Mouse (Mus musculus): ENCODE results near the gene Wbp11.

The Wbp11 gene

DNA sequence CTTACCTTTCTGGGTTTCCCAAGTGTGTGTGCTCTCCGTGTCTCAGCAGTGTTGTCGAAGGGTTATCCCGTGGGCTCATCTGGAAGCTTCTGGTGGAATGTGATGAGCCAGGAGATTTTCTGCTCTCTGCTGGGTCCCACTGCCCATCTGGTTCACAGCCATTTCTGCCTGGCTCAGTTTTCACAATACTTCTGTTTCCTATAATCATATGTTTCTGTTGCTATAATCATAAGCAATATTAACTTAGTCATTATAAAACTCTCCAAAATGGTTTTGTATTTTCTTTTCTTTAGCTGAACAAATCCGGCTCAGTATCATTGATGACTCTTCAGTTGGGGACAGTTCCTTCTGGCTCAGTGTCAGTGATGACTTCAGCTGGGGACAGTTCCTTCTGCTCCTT, 7.3 kb upstream of the Wbp11 start, which contains the start of gene Smco3:
Gene Smco3, minus strand, starts transcription at position 101 of the 400 bp plus-strand sequence.
- DNase-seq = no peak

- no peak for DNase-seq
Observed at GRCm38 (mm10) chr6:136831712-136832111, 3.7 kb upstream of the Wbp11 start.

- no peak for DNase-seq
Observed at GRCm38 (mm10) chr6:136828681-136829080, 648 bp upstream of the Wbp11 start.

DNA sequence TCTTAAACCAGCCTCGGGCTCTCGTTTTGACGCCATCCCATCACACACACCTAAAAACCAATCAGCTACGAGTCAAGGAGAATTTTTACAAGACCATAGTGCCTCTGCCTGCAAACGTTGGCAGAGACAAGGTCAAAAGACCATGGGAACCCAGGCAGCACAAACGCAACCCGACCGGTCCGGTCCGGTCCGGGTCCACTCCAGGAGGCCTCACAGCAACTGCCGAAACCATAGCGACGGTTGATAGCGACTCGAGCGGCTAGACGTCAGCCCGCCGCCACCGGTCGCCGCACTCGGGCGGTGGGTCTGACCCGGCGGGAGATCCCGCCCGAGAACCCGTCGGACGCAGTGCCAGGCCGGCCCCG, 535 bp downstream of the Wbp11 start, which contains the start of gene BC049715:
Gene BC049715, plus strand, starts transcription at position 111 of the 365 bp plus-strand sequence.
- DNase-seq = no peak

DNA sequence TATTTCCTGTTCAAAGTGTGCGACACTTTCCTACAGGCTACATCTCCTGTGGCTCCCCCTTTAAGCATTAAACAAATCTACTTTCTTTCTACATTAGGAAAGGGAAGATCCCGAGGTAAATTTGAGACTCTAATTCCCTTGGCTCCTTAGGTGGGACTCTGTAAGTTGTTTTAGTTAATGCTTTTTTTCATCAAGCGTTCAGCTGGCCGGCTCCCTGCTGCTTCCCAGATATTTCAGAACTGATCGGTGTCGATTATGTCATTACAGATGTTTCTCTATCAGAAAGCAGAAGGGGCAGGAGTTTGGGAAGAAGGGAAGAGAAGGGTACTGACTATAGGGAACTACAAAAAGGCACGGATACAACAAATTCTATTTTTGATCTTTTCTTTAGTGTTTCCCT, 917 bp downstream of the Wbp11 start:
- DNase-seq = no peak

DNA sequence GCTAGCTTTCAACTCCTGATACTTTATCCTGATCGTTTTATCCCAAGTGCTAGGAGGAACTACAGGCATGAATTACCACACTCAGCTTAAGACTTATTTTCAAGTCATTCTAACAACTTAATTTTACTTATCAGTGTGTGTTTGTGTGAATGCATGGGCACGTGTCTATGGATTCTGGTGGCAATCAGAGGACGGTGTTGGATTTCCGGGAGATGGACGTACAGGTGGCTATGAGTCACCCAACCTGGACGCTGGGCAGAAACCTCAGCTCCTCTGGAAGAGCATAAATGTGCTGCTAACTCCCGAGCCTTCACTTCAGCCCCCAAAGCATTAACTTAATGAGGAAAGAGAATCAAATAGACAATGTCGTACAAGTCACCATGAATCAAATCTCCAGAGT, 3.0 kb downstream of the Wbp11 start:
- no peak for DNase-seq

DNA sequence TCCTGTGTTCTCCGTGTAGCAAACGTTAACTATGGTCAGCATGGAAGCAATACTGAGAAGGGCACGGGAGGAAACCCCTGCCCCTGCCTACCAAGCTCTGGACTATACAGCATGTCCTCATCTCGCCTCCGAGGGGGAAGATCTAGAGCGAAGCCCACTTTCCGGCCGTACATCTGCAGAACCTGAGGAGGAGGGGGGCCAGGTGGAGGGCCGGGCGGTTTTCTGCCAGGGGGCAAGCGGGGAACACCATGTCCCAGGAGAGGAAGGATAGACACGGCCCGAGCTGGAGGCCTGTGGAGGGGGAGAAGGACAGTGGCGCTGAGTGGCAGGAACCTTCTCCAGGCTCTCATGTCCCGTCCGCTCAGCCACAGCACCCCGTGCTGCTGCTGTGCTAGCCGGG, 6.9 kb downstream of the Wbp11 start:
- no peak for DNase-seq

DNA sequence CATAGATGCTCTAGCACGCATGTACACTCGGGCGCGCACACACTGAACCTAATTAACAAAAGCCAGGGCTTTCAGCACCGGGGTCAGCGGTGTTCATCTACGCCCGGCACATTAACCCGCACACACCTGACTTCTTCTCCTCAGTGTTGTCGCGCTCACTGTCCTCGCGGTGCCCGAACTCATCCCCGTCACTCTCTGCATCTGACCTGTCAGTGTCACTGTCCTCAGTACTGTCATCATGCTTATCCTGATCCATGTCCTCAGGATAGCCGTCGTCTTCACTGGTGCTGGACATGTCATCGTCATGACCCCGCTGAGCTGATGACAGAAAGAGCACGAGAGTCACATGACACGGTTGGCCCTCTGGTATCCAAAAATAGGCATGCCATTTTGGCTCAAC, 7.7 kb downstream of the Wbp11 start:
- no peak for DNase-seq

DNA sequence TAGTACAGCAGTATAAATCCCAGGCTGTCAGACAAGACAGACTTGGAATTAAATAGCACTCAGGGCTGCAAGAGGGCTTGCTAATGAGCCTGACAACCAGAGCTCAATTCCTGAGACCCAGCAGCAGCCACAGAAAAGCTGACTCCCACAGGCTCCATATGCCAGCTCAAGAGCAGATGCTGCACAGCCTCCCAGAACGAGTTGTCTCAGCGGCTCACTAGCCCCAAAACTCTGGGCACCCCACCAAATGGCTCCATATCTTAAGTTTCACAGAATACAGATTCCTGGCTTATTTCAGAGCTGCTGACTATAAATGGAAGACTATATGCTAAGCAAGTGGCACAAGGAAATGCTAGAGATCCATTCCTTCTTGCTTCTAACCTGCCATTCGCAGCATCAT, 10.5 kb downstream of the Wbp11 start:
- DNase-seq = no peak

- DNase-seq = no peak
Observed at GRCm38 (mm10) chr6:136816826-136817225, 11.2 kb downstream of the Wbp11 start.

DNA sequence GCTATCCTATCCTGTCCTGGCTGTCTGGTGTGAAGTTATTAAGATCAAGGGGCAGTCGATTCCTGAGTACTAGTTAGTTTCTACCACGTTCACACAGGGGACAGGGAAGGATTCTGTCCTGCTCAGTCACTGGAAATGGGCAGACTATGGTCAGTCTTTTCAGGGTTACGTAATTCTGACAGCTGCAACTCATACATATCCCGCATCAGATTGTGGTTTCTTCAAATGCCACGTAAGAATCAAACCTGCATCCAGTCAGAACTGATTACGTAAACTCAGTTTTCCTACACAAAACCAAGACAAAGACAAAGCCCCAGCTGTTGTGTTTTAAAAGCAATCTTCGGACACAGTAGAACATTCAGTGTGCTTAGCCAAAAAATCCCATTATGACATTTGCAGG, 12.7 kb downstream of the Wbp11 start:
- DNase-seq = no peak

DNA sequence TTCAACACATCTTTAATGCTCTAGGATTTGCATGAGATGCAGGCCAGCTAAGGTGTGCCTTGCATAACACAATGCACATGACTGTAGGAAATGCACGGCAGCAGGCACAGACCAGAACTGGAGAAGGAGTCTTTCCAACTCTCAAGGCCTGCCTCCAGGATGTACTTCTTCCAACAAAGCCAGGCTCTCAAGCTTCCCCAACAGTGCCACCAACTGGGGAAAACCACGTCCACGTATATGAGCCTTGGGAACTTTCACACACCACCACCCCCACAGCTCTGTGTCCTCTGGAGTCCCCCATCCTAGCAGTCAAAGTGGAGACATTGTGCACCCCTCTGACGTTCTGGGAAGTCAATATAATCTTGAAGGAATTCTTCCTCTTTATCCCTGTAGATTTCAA, 14.9 kb downstream of the Wbp11 start:
- DNase-seq = no peak

- peak; percentile 63 for DNase-seq
Observed at GRCm38 (mm10) chr6:136811196-136811595, 16.8 kb downstream of the Wbp11 start.

DNA sequence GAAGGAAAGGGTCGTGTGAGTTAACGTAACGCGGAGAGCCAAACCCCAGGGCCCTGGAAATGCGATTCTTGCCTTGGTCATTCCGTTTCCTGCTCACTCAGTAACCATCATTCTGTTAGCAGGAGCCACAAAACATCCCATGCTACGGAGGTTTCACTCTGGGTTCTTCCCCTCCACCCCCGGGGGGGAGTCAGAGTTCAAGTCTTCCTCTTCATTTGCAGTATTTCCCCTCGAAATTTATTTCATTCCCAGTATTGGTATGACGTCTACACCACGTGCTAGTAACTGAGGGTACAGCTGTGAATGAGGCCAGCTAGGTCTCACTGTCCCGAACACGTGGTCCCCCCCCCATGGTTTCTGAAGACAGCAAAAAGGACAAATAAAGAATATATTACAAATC, 18.4 kb downstream of the Wbp11 start:
- DNase-seq = no peak

- DNase-seq = no peak
Observed at GRCm38 (mm10) chr6:136809077-136809476, 19.0 kb downstream of the Wbp11 start.

DNA sequence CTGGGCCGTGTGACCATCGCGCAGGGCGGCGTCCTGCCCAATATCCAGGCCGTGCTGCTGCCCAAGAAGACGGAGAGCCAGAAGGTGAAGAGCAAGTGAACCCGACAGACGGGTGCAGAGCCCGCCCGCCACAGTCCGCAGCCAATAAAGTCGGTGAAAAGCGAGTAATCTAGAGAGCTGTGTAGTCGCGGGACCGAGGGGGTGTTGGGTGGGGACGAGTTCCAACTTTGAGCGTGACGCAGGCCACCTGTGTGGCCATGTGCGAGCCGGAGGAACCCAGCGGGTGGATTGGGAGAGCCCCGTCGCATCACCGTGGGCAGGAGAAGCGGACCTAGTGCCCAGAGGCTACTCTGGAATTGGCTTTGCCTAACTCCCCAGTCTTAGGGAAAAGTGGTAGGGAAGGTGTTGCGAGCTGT, 19.4 kb downstream of the Wbp11 start:
- no peak for DNase-seq

GRCm38 (mm10) chr6:136808014-136808417, 20.0 kb downstream of the Wbp11 start, which contains the start of gene H2afj:
Gene H2afj, plus strand, starts transcription at chr6:136808244.
- peak; percentile 98 for DNase-seq

DNA sequence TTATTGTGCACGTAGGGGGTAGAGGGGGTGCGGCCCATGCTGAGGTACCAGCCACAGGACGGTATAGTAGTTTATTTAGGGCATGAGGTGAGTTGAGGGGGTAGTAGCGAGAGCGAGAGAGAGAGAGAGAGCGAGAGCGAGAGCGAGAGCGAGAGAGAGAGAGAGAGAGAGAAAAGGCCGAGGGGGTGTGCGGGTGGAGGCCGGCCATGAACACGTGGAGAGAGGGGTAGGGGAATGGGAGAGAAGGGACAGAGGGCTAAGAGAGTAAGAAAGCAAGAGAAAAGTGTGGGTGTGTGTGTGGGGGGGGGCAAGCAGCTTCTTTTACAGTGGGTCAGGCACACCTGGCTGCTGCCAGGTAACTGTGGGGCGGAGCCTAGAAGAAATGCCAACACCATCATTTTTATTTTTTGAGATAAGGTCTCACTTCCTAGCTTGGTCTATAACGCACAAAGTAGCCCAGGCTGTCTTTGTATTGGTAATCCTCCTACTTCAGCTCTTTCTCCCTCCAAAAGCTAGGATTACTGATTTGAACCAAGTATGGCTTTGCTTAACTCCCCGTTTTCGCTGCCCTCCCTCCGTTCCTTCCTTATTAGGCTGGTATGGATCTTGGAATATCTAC, 20.5 kb downstream of the Wbp11 start:
- DNase-seq = no peak

DNA sequence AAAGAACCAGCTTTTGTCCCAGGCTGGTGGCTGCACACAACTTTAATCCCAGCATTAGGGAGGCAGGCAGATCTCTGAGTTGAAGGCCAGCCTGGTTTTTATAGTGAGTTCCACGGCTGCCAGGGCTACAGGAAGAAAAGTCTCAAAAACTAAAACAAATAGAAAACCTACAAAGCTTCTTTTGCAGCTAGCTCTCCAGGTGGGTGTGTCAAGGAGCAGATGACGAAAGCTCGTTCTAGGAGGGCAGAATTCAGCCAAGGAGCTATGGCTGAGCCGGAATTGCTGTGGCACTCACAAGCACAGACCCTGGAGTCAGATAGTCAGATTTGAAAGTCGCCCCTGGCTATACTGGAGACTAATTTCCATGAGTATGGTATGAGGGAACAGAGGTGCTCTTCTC, 21.2 kb downstream of the Wbp11 start:
- DNase-seq = no peak

DNA sequence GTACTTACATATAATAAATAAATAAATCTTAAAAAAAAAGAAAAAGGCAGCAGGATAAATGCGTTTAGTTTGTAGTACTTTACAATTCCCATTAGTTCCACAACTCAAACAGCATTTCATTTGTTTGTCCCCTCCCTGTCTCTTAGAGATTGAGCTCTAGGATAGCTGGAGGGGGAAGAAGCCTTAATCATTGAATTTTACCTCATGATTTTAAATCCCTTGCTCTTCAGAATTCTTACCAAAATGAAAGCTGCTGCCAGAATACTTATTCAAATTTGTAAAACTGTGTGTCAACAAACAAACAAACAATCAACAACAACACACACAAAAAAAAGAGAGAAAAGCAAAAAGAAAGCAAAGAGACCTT, 22.6 kb downstream of the Wbp11 start:
- DNase-seq = no peak

DNA sequence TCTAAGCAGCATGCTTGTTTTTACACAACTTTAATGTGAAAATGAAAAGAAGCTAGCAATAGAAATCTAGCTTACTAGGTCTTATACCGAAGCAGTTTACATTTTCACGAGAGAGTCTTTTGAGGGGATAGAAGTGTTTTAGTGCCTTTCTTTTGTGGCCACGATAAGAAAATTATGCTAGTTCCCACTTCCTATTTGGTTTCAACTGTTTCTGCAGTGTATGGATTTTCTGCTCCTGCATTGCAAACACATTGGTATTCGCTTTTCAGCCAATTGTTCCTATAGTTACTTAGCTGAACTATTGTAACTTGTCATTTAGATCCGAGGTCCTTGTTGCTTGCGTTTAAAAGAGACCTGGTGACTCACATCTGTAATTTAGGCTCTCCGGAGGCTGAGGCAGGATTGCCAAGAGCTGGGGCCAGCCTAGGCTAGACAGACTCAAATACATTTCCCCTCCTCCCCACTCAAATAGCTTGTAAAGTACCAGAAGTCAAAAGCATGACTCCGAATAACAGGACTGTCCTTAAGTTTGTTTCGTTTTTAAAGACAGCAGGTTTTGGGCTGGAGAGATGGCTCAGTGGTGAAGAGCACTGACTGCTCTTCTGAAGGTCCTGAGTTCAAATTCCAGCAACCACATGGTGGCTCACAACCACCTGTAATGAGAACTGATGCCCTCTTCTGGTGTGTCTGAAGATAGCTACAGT, 23.2 kb downstream of the Wbp11 start:
- DNase-seq = no peak

DNA sequence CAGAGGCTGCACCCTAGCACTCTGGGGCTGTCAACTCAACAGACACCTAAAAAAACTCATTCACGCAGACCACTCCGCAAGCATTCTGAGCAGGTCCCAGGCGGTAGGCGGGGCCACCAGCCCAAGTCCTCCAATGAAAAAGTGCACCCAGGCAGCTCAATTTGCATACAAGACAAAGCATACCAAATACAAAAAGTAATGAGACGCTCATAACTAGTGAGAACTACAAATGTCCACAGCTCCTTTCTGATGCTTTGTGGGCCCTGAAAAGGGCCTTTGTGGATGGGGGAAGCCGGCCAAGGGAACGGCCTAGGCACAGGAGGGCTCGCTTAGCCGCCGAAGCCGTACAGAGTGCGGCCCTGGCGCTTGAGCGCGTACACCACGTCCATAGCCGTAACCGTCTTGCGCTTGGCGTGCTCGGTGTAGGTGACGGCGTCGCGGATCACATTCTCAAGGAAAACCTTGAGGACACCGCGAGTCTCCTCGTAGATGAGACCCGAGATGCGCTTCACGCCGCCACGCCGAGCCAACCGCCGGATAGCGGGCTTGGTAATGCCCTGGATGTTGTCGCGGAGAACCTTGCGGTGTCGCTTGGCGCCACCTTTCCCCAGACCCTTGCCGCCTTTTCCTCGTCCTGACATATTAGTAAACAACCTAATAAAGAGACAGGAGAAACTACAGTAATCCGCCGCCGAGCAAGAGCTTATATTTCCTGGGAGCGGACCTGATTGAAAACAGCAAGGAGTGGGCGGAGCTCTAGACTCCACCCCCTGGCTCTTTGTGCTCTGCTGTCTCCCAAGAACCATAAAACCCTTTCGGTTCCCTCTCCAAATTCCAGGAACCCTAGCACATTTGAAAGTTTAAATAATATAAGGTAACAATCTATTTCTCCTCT, 24.0 kb downstream of the Wbp11 start, which contains the start of gene Hist4h4:
Gene Hist4h4, minus strand, starts transcription at position 677 of the 895 bp plus-strand sequence.
- peak; percentile 93 for DNase-seq

- no peak for DNase-seq
Observed at GRCm38 (mm10) chr6:136803093-136803738, 24.8 kb downstream of the Wbp11 start.

Measured in kidney, adult 11 months (tissue).